ENCODE assay signal across 16 mouse cellular contexts in genomic region chr7:132183892-132184404, GRCm38 (mm10). TPM values are rescaled to one million over a fixed set of nuclear protein-coding genes. Genes with fewer than 3 reads are reported as not detected.
DNase-seq lines count a peak whose midpoint lies in the region; ATAC-seq lines count a peak whose summit lies in the region.
"Had no signal": no experiment of that assay in that cellular context is flagged by ENCODE, and none has a peak within 500 bp of the region (broad histone marks: within the 10 kb centered on the region; RNA-seq: fewer than 3 reads in every experiment).

No protein-coding gene starts in this region.

- peak; percentile 33 for DNase-seq in embryonic facial prominence, embryonic 14.5 days (ENCODE audit: low spot score)
- DNase-seq in embryonic facial prominence, embryonic 10.5 days (ENCODE audit: low spot score) = no peak
- DNase-seq in right cerebral cortex, postnatal 4 days = peak; percentile 34
- DNase-seq in right cerebral cortex, adult 2 months (ENCODE audit: low spot score in 2 of 2) = no peak
- no peak for DNase-seq in T-cell, adult 2 months (ENCODE audit: low spot score)
- DNase-seq in lung, postnatal 36 days = no peak
- DNase-seq: embryo, embryonic 11 days; gastrocnemius, postnatal 10 days; kidney, postnatal 4 days; liver; lung, embryonic 14.5 days; right cerebral cortex, postnatal 25 days had no signal

- H3K4me1 ChIP-seq in embryonic facial prominence, embryonic 14.5 days (ENCODE audit: control insufficient read depth, insufficient read depth, low read length) = peaks cover 16% of the 10 kb centered on the region
- peaks cover 24% of the 10 kb centered on the region for H3K4me1 ChIP-seq in embryonic facial prominence, embryonic 10.5 days
- peaks cover 6% of the 10 kb centered on the region; the same call in 1 of the 2 replicates for H3K4me1 ChIP-seq in midbrain, embryonic 15.5 days
- H3K4me1 ChIP-seq: heart, embryonic 15.5 days; megakaryocyte, embryonic 14.5 days had no signal

- H3K4me3 ChIP-seq in embryonic facial prominence, embryonic 14.5 days (ENCODE audit: low read depth, low read length) = no peak overlapping the region
- no peak overlapping the region for H3K4me3 ChIP-seq in embryonic facial prominence, embryonic 10.5 days
- H3K4me3 ChIP-seq in midbrain, embryonic 15.5 days = no peak overlapping the region
- H3K4me3 ChIP-seq: heart, embryonic 15.5 days; megakaryocyte, embryonic 14.5 days had no signal

- H3K27me3 ChIP-seq in embryonic facial prominence, embryonic 14.5 days (replicated peaks; ENCODE audit: control insufficient read depth, insufficient read depth, low read length) = no peaks in the 10 kb centered on the region
- H3K27me3 ChIP-seq in embryonic facial prominence, embryonic 10.5 days (replicated peaks; ENCODE audit: low read depth, poor library complexity, severe bottlenecking) = no peaks in the 10 kb centered on the region; the same call in 1 of the 2 replicates
- H3K27me3 ChIP-seq in midbrain, embryonic 15.5 days (replicated peaks) = no peaks in the 10 kb centered on the region
- H3K27me3 ChIP-seq: heart, embryonic 15.5 days had no signal

- ATAC-seq in embryonic facial prominence, embryonic 14.5 days (ENCODE audit: low read depth) = no peak
- ATAC-seq in midbrain, embryonic 15.5 days (replicated peaks) = 0 out of 2 replicates have a peak, but pooled peaks have one; percentile 42
- ATAC-seq: inflammation-experienced regulatory T-cells, adult 6 months had no signal

- H3K36me3 ChIP-seq in embryonic facial prominence, embryonic 14.5 days (ENCODE audit: control insufficient read depth, insufficient read depth, low read length) = no peaks in the 10 kb centered on the region
- no peaks in the 10 kb centered on the region for H3K36me3 ChIP-seq in embryonic facial prominence, embryonic 10.5 days (replicated peaks)
- no peaks in the 10 kb centered on the region for H3K36me3 ChIP-seq in midbrain, embryonic 15.5 days (replicated peaks)
- H3K36me3 ChIP-seq: heart, embryonic 15.5 days had no signal

- 51% methylated on average over 5 of the region's 5 CpGs for WGBS in embryonic facial prominence, embryonic 14.5 days
- WGBS in embryonic facial prominence, embryonic 10.5 days = 71% methylated on average over 5 of the region's 5 CpGs
- WGBS in midbrain, embryonic 15.5 days = 18% methylated on average over 5 of the region's 5 CpGs

- H3K9ac ChIP-seq in embryonic facial prominence, embryonic 14.5 days (ENCODE audit: low read depth, low read length) = no peak overlapping the region
- H3K9ac ChIP-seq in midbrain, embryonic 15.5 days = no peak overlapping the region
- H3K9ac ChIP-seq: heart, embryonic 15.5 days; lung, embryonic 14.5 days had no signal

- no peaks in the 10 kb centered on the region for H3K9me3 ChIP-seq in embryonic facial prominence, embryonic 14.5 days (ENCODE audit: control insufficient read depth, low read length)
- H3K9me3 ChIP-seq in embryonic facial prominence, embryonic 10.5 days = 0 out of 2 replicates have a peak, but pooled peaks cover 3% of the 10 kb centered on the region
- H3K9me3 ChIP-seq in midbrain, embryonic 15.5 days = no peaks in the 10 kb centered on the region
- H3K9me3 ChIP-seq: heart, embryonic 15.5 days; megakaryocyte, embryonic 14.5 days had no signal

- no peak overlapping the region for H3K27ac ChIP-seq in embryonic facial prominence, embryonic 14.5 days (replicated peaks; ENCODE audit: low read depth, low read length)
- H3K27ac ChIP-seq in embryonic facial prominence, embryonic 10.5 days (replicated peaks) = no peak overlapping the region
- peak overlapping the region; percentile 60 for H3K27ac ChIP-seq in midbrain, embryonic 15.5 days
- H3K27ac ChIP-seq: heart, embryonic 15.5 days had no signal

- H3K4me2 ChIP-seq in embryonic facial prominence, embryonic 14.5 days (ENCODE audit: low read depth, low read length) = no peak overlapping the region
- H3K4me2 ChIP-seq in midbrain, embryonic 15.5 days = no peak overlapping the region
- H3K4me2 ChIP-seq: heart, embryonic 15.5 days; lung, embryonic 14.5 days had no signal

RNA-seq across cellular contexts. Expression of gene Cpxm2, which starts 29.4 kb away (rescaled TPM):
- 15.3 and 17.2 TPM in 2 replicates for polyA plus RNA-seq in embryonic facial prominence, embryonic 14.5 days (2014; fragmentation: Nextera tagmentation; extraction: Ambion mirVana)
- 0.91 and 2.5 TPM in 2 replicates for polyA plus RNA-seq in embryonic facial prominence, embryonic 10.5 days (2016; fragmentation: Nextera tagmentation; extraction: Ambion mirVana)
- 1.0 and 1.1 TPM in 2 replicates for polyA plus RNA-seq in midbrain, embryonic 15.5 days (2015; fragmentation: Nextera tagmentation; extraction: Ambion mirVana)
- polyA plus RNA-seq: inflammation-experienced regulatory T-cells, adult 6 months had no signal

Comparison
In these comparisons a context has a peak if more than half of its experiments do, and no peak if none do; other contexts are left out.
1. DNase-seq: peak in embryonic facial prominence, embryonic 14.5 days (single experiment) and right cerebral cortex, postnatal 4 days (single experiment); none in embryonic facial prominence, embryonic 10.5 days (single experiment), right cerebral cortex, adult 2 months (0 of 2), T-cell, adult 2 months (single experiment) and lung, postnatal 36 days (single experiment).